Mouse (Mus musculus) thymus, postnatal 0 days (tissue): ENCODE results near the gene Cd6. TPM values are rescaled to one million over a fixed set of nuclear protein-coding genes. Genes with fewer than 3 reads are reported as not detected.

Source experiments
- polyA plus RNA-seq: library from polyadenylated mRNA; unstranded; fragments of >200 nt; fragmentation: Nextera tagmentation; extraction: Ambion mirVana; gene quantifications from 2 replicates; pipeline ENCODE4 v1.2.1, GENCODE M21; 2015

Cd6 gene
- polyA plus RNA-seq, 1 experiment from 2014 or later, result 145 TPM

Other genes with a start within 250 kb of the Cd6 start
- 148 and 156 TPM in 2 replicates for gene Ddb1, start 224.7 kb downstream of the Cd6 start, polyA plus RNA-seq
- gene Tkfc, start 224.4 kb downstream of the Cd6 start, polyA plus RNA-seq, result 12.4 and 13.7 TPM in 2 replicates
- gene Vwce, start 195.8 kb downstream of the Cd6 start, polyA plus RNA-seq, result 1.2 and 2.2 TPM in 2 replicates
- gene Pga5, start 152.0 kb downstream of the Cd6 start, polyA plus RNA-seq, result 0.49 and 0.95 TPM in 2 replicates
- 14.6 and 19.3 TPM in 2 replicates for gene Vps37c, start 141.3 kb downstream of the Cd6 start, polyA plus RNA-seq
- gene Cd5, start 91.1 kb downstream of the Cd6 start, polyA plus RNA-seq, result 116 and 132 TPM in 2 replicates
- 2.4 and 3.3 TPM in 2 replicates for gene Slc15a3, start 9.7 kb upstream of the Cd6 start, polyA plus RNA-seq
- 3.6 and 4.2 TPM in 2 replicates for gene Tmem132a, start 39.9 kb upstream of the Cd6 start, polyA plus RNA-seq
- gene Tmem109, start 51.9 kb upstream of the Cd6 start, polyA plus RNA-seq, result 35.2 and 41.6 TPM in 2 replicates
- 31.6 and 34.9 TPM in 2 replicates for gene Prpf19, start 65.2 kb upstream of the Cd6 start, polyA plus RNA-seq
- 0.82 and 1.2 TPM in 2 replicates for gene Zp1, start 90.6 kb upstream of the Cd6 start, polyA plus RNA-seq
- 0.27 and 0.39 TPM in 2 replicates for gene Ptgdr2, start 107.1 kb upstream of the Cd6 start, polyA plus RNA-seq
- 23.4 and 25.1 TPM in 2 replicates for gene Ccdc86, start 119.2 kb upstream of the Cd6 start, polyA plus RNA-seq
- 0.30 and 0.64 TPM in 2 replicates for gene Ms4a10, start 144.6 kb upstream of the Cd6 start, polyA plus RNA-seq
- not detected in 2 replicates for gene Ms4a15, start 163.2 kb upstream of the Cd6 start, polyA plus RNA-seq
- gene Ms4a18, start 188.0 kb upstream of the Cd6 start, polyA plus RNA-seq, result 0.14 TPM in 1 of 2 replicates, not detected in the other